ENCODE assay signal across 19 mouse cellular contexts in the genomic region with DNA sequence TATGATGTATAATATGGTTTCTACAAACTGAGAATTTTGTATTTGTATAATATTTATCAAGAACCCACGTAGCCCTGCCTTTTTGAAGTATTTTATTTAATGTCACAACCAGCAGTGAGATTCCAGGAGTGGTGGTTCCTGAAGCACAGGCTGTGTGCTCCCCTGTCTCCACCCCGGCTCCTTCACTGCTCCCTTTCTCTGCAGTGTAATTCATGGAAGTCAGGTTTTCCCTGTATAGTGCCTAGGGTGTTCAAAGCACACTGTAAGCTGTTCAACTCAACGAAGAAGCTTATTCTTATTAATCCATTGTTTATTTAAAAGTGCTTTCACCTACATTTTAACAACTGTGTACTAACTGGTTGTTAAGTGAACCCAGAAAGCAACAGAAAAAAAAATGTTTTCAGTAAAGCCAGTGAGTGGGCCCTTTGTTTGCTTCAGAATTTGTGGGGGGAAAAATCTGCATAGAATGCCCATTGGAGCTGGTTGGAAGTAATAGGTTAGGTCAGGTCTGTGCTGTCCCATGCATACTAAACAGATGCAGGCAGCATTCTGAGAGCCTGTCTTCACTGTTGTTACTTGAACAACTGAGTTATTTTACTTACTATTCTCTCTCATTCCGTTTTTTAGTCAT. TPM values are rescaled to one million over a fixed set of nuclear protein-coding genes. Genes with fewer than 3 reads are reported as not detected.
DNase-seq lines count a peak whose midpoint lies in the region; ATAC-seq and TF ChIP-seq lines count a peak whose summit lies in the region.
"Had no signal": no experiment of that assay in that cellular context is flagged by ENCODE, and none has a peak within 500 bp of the region (broad histone marks: within the 10 kb centered on the region; RNA-seq: fewer than 3 reads in every experiment).

No protein-coding gene starts in this region.

- H3K4me2 ChIP-seq in hindbrain, embryonic 12.5 days (replicated peaks) = peak overlapping the region; percentile 35; the same call in 1 of the 2 replicates
- H3K4me2 ChIP-seq in midbrain, embryonic 12.5 days (replicated peaks) = peak overlapping the region; percentile 35
- H3K4me2 ChIP-seq in neural tube, embryonic 15.5 days = 0 out of 2 replicates have a peak overlapping the region, but pooled peaks have one; percentile 44
- H3K4me2 ChIP-seq: embryonic facial prominence, embryonic 12.5 days; heart, embryonic 11.5 days; liver, embryonic 13.5 days had no signal

- H3K9me3 ChIP-seq in hindbrain, embryonic 12.5 days (replicated peaks) = no peaks in the 10 kb centered on the region
- H3K9me3 ChIP-seq in midbrain, embryonic 12.5 days = no peaks in the 10 kb centered on the region
- H3K9me3 ChIP-seq in neural tube, embryonic 15.5 days (replicated peaks) = no peaks in the 10 kb centered on the region
- H3K9me3 ChIP-seq: embryonic facial prominence, embryonic 12.5 days; limb, embryonic 10.5 days; liver, embryonic 13.5 days had no signal

- ATAC-seq in hindbrain, embryonic 12.5 days (ENCODE audit: low FRiP score) = peak; percentile 91
- ATAC-seq in midbrain, embryonic 12.5 days (ENCODE audit: low FRiP score, low read depth) = peak; percentile 90
- ATAC-seq in neural tube, embryonic 15.5 days (ENCODE audit: low FRiP score) = peak; percentile 65
- no peak for ATAC-seq in megakaryocyte-erythroid progenitor cell, adult 5-6 weeks (replicated peaks; ENCODE audit: low FRiP score, low TSS enrichment, poor library complexity, severe bottlenecking)
- ATAC-seq: activated CD4-positive, CD25-positive, alpha-beta regulatory T cell, adult 4 months had no signal

- 59% methylated on average over 4 of the region's 4 CpGs for WGBS in hindbrain, embryonic 12.5 days
- WGBS in midbrain, embryonic 12.5 days = 62% methylated on average over 4 of the region's 4 CpGs
- 33% methylated on average over 4 of the region's 4 CpGs for WGBS in neural tube, embryonic 15.5 days

- H3K4me3 ChIP-seq in layer of hippocampus, adult 2 months = no peak overlapping the region; the same call in 1 of the 2 replicates
- H3K4me3 ChIP-seq in hindbrain, embryonic 12.5 days = no peak overlapping the region
- H3K4me3 ChIP-seq in midbrain, embryonic 12.5 days = no peak overlapping the region
- H3K4me3 ChIP-seq in neural tube, embryonic 15.5 days (replicated peaks) = no peak overlapping the region
- H3K4me3 ChIP-seq: embryonic facial prominence, embryonic 12.5 days; limb, embryonic 10.5 days; liver, embryonic 13.5 days had no signal

- DNase-seq in layer of hippocampus, adult 2 months (ENCODE audit: low spot score in 2 of 2) = no peak
- DNase-seq in layer of hippocampus, adult 8-10 months (ENCODE audit: low spot score in 2 of 2) = no peak
- no peak for DNase-seq in left cerebral cortex, postnatal 14 days (ENCODE audit: low spot score in 2 of 2)
- no peak for DNase-seq in gastrocnemius, postnatal 25 days
- DNase-seq: adrenal gland, postnatal 25 days; gastrocnemius, postnatal 10 days; heart, postnatal 36 days; kidney, adult 18-20 months; kidney, postnatal 36 days; liver, embryonic 13.5 days; right cerebral cortex, postnatal 14 days had no signal

- no peaks in the 10 kb centered on the region for H3K36me3 ChIP-seq in hindbrain, embryonic 12.5 days
- no peaks in the 10 kb centered on the region for H3K36me3 ChIP-seq in midbrain, embryonic 12.5 days
- no peaks in the 10 kb centered on the region for H3K36me3 ChIP-seq in neural tube, embryonic 15.5 days
- H3K36me3 ChIP-seq: embryonic facial prominence, embryonic 12.5 days; liver, embryonic 13.5 days had no signal

- intact Hi-C loops in left cerebral cortex, postnatal 14 days (cut with DNase I) = no loop called here

- H3K9ac ChIP-seq in hindbrain, embryonic 12.5 days = no peak overlapping the region
- H3K9ac ChIP-seq in midbrain, embryonic 12.5 days (replicated peaks) = no peak overlapping the region
- H3K9ac ChIP-seq in neural tube, embryonic 15.5 days (replicated peaks) = no peak overlapping the region
- H3K9ac ChIP-seq: embryonic facial prominence, embryonic 12.5 days; liver, embryonic 13.5 days had no signal

- H3K27me3 ChIP-seq in hindbrain, embryonic 12.5 days = no peaks in the 10 kb centered on the region
- H3K27me3 ChIP-seq in midbrain, embryonic 12.5 days = no peaks in the 10 kb centered on the region
- no peaks in the 10 kb centered on the region for H3K27me3 ChIP-seq in neural tube, embryonic 15.5 days (replicated peaks)
- H3K27me3 ChIP-seq: embryonic facial prominence, embryonic 12.5 days; liver, embryonic 13.5 days had no signal

- H3K4me1 ChIP-seq in hindbrain, embryonic 12.5 days = peaks cover 17% of the 10 kb centered on the region
- peaks cover 23% of the 10 kb centered on the region for H3K4me1 ChIP-seq in midbrain, embryonic 12.5 days
- peaks cover 14% of the 10 kb centered on the region for H3K4me1 ChIP-seq in neural tube, embryonic 15.5 days
- H3K4me1 ChIP-seq: embryonic facial prominence, embryonic 12.5 days; liver, embryonic 13.5 days had no signal

- H3K27ac ChIP-seq in layer of hippocampus, adult 2 months = 0 out of 2 replicates have a peak overlapping the region, but pooled peaks have one; percentile 6
- H3K27ac ChIP-seq in hindbrain, embryonic 12.5 days = peak overlapping the region; percentile 84
- peak overlapping the region; percentile 84 for H3K27ac ChIP-seq in midbrain, embryonic 12.5 days (replicated peaks)
- H3K27ac ChIP-seq in neural tube, embryonic 15.5 days (replicated peaks) = peak overlapping the region; percentile 58; the same call in 1 of the 2 replicates
- H3K27ac ChIP-seq: embryonic facial prominence, embryonic 12.5 days; limb, embryonic 10.5 days; liver, embryonic 13.5 days had no signal

- no peak for TF ChIP-seq CTCF in layer of hippocampus, adult 2 months (conservative IDR thresholded peaks at IDR 0.05)

RNA-seq across cellular contexts. Expression of gene Mrps9, which starts 25.5 kb away (rescaled TPM):
- total RNA-seq in layer of hippocampus, adult 2 months (2021) = 10 to 100 TPM; 46.5 to 51.4 TPM
- 10 to 100 TPM; 40.0 to 49.9 (median 46.9) TPM for total RNA-seq in layer of hippocampus, adult 8-10 months (2022)
- polyA plus RNA-seq in hindbrain, embryonic 12.5 days (2016; fragmentation: Nextera tagmentation; extraction: Ambion mirVana) = 39.7 and 40.5 TPM in 2 replicates
- polyA plus RNA-seq in midbrain, embryonic 12.5 days (2016; fragmentation: Nextera tagmentation; extraction: Ambion mirVana) = 50.3 TPM in 2 replicates
- polyA plus RNA-seq in neural tube, embryonic 15.5 days (2015; fragmentation: Nextera tagmentation; extraction: Ambion mirVana) = 35.6 and 38.0 TPM in 2 replicates
- total RNA-seq in megakaryocyte-erythroid progenitor cell, adult 5-6 weeks (2014; fragmentation: Nextera tagmentation) = 92.2 and 100 TPM in 2 replicates
- total RNA-seq in megakaryocyte-erythroid progenitor cell, adult 5-6 weeks (2017) = 83.1 and 105 TPM in 2 replicates
- 10 to 100 TPM; 37.5 to 41.2 TPM for total RNA-seq in left cerebral cortex, postnatal 14 days (2021)
- total RNA-seq in gastrocnemius, postnatal 25 days (2021) = 10 to 100 TPM; 44.8 to 47.2 TPM

Comparison
In these comparisons a context has a peak if more than half of its experiments do, and no peak if none do; other contexts are left out.
1. H3K27ac ChIP-seq: peak in every context shown above with its lines; median percentile 84 in hindbrain, embryonic 12.5 days; 84 in midbrain, embryonic 12.5 days; 58 in neural tube, embryonic 15.5 days; 6 in layer of hippocampus, adult 2 months.